Mouse (Mus musculus) liver, embryonic 15.5 days (tissue): ENCODE results near the gene Crocc2. TPM values are rescaled to one million over a fixed set of nuclear protein-coding genes. Genes with fewer than 3 reads are reported as not detected.

Experiments used
- ATAC-seq: fragments of 200-750 bp; cut with Nextera tagmentation; 2 replicates; pipeline ENCODE4 v1.8.0; 2017; ENCODE audit warnings: moderate number of reproducible peaks, mild to moderate bottlenecking, moderate library complexity; ENCODE audit not compliant: insufficient read depth
- H3K27ac ChIP-seq: fragments of 300-500 bp; sonication (generic); replicated peaks from 2 replicates; pipeline ENCODE4 v1.5.1; 2015; ENCODE audit warnings: mild to moderate bottlenecking, inconsistent platforms
- H3K27me3 ChIP-seq: fragments of 300-500 bp; sonication (generic); 2 replicates; pipeline ENCODE4 v1.6.1; 2015; ENCODE audit warnings: mild to moderate bottlenecking, inconsistent platforms
- H3K36me3 ChIP-seq: fragments of 300-500 bp; sonication (generic); replicated peaks from 2 replicates; pipeline ENCODE4 v1.6.1; 2015; ENCODE audit warnings: moderate library complexity, mild to moderate bottlenecking, inconsistent platforms
- H3K4me1 ChIP-seq: fragments of 300-500 bp; sonication (generic); replicated peaks from 2 replicates; pipeline ENCODE4 v1.6.1; 2015; ENCODE audit warnings: inconsistent platforms
- H3K4me2 ChIP-seq: fragments of 300-500 bp; sonication (generic); 2 replicates; pipeline ENCODE4 v1.6.1; 2015; ENCODE audit warnings: moderate library complexity, mild to moderate bottlenecking, inconsistent platforms
- H3K4me3 ChIP-seq: fragments of 300-500 bp; sonication (generic); replicated peaks from 2 replicates; pipeline ENCODE4 v1.5.1; 2015; ENCODE audit warnings: mild to moderate bottlenecking, inconsistent platforms
- H3K9ac ChIP-seq: fragments of 300-500 bp; sonication (generic); 2 replicates; pipeline ENCODE4 v1.6.1; 2015; ENCODE audit warnings: moderate library complexity, mild to moderate bottlenecking, inconsistent platforms
- H3K9me3 ChIP-seq: fragments of 300-500 bp; sonication (generic); replicated peaks from 2 replicates; pipeline ENCODE4 v1.6.1; 2016; ENCODE audit warnings: inconsistent platforms
- WGBS: fragments of 180-500 bp; shearing (Covaris S2); methylation state at CpG from one replicate; pipeline ENCODE4 v1.1.7; 2015; ENCODE audit warnings: mixed read lengths; ENCODE audit not compliant: insufficient replicate concordance; 5-methylcytosine and 5-hydroxymethylcytosine counted together
- polyA plus RNA-seq: library from polyadenylated mRNA; unstranded; fragments of >200 nt; fragmentation: Nextera tagmentation; extraction: Ambion mirVana; gene quantifications from 2 replicates; pipeline ENCODE4 v1.2.1, GENCODE M21; 2015

Gene Crocc2
- polyA plus RNA-seq, 1 experiment from 2014 or later: not detected

GRCm38 (mm10) chr1:93138534-93138933, 30.0 kb upstream of the Crocc2 start:
- Histone ChIP-seq H3K4me3 (no peak overlapping the region), H3K4me1 (0 out of 2 replicates have a peak, but pooled peaks cover 4% of the 10 kb centered on the region), H3K36me3 (no peaks in the 10 kb centered on the region), H3K27me3 (no peaks in the 10 kb centered on the region), H3K4me2 (no peak overlapping the region; the same call in 1 of the 2 replicates), H3K9me3 (no peaks in the 10 kb centered on the region), H3K27ac (peak overlapping the region; percentile 68), H3K9ac (no peak overlapping the region)
- WGBS: 49% methylated on average over 6 of the region's 6 CpGs
- peak; percentile 66 for ATAC-seq

- Histone ChIP-seq H3K27ac (no peak overlapping the region), H3K9ac (no peak overlapping the region), H3K4me2 (no peak overlapping the region), H3K36me3 (no peaks in the 10 kb centered on the region), H3K4me3 (no peak overlapping the region), H3K4me1 (0 out of 2 replicates have a peak, but pooled peaks cover 4% of the 10 kb centered on the region), H3K27me3 (no peaks in the 10 kb centered on the region), H3K9me3 (no peaks in the 10 kb centered on the region)
- 67% methylated on average over 7 of the region's 7 CpGs for WGBS
- ATAC-seq: no peak
Observed at GRCm38 (mm10) chr1:93139713-93140112, 28.8 kb upstream of the Crocc2 start.

- H3K9ac ChIP-seq: no peak overlapping the region
- no peak overlapping the region for H3K4me3 ChIP-seq
- 42% methylated on average over 1 of the region's 1 CpGs for WGBS
- no peaks in the 10 kb centered on the region for H3K4me1 ChIP-seq
- no peak overlapping the region for H3K4me2 ChIP-seq
- H3K9me3 ChIP-seq: no peaks in the 10 kb centered on the region
- H3K36me3 ChIP-seq: no peaks in the 10 kb centered on the region
- H3K27me3 ChIP-seq: no peaks in the 10 kb centered on the region
- no peak for ATAC-seq
- no peak overlapping the region for H3K27ac ChIP-seq
Observed at GRCm38 (mm10) chr1:93142871-93143270, 25.7 kb upstream of the Crocc2 start.

GRCm38 (mm10) chr1:93144176-93144575, 24.3 kb upstream of the Crocc2 start:
- Histone ChIP-seq H3K27me3 (no peaks in the 10 kb centered on the region), H3K9ac (no peak overlapping the region), H3K4me2 (no peak overlapping the region), H3K4me1 (no peaks in the 10 kb centered on the region), H3K36me3 (no peaks in the 10 kb centered on the region), H3K4me3 (no peak overlapping the region), H3K27ac (no peak overlapping the region), H3K9me3 (no peaks in the 10 kb centered on the region)
- WGBS: 58% methylated on average over 9 of the region's 9 CpGs
- ATAC-seq: no peak

- Histone ChIP-seq H3K4me3 (no peak overlapping the region), H3K27ac (no peak overlapping the region), H3K9ac (no peak overlapping the region), H3K36me3 (no peaks in the 10 kb centered on the region), H3K4me2 (no peak overlapping the region), H3K4me1 (no peaks in the 10 kb centered on the region), H3K9me3 (no peaks in the 10 kb centered on the region), H3K27me3 (no peaks in the 10 kb centered on the region)
- no peak for ATAC-seq
- 35% methylated on average over 2 of the region's 2 CpGs for WGBS
Observed at GRCm38 (mm10) chr1:93150907-93151661, 17.4 kb upstream of the Crocc2 start.

- Histone ChIP-seq H3K9ac (no peak overlapping the region), H3K4me2 (no peak overlapping the region), H3K9me3 (no peaks in the 10 kb centered on the region), H3K36me3 (no peaks in the 10 kb centered on the region), H3K27ac (no peak overlapping the region), H3K4me3 (no peak overlapping the region), H3K27me3 (no peaks in the 10 kb centered on the region), H3K4me1 (no peaks in the 10 kb centered on the region)
- WGBS: 55% methylated on average over 4 of the region's 4 CpGs
- no peak for ATAC-seq
Observed at GRCm38 (mm10) chr1:93157566-93157965, 11.0 kb upstream of the Crocc2 start.

GRCm38 (mm10) chr1:93158916-93159315, 9.6 kb upstream of the Crocc2 start:
- Histone ChIP-seq H3K27me3 (no peaks in the 10 kb centered on the region), H3K4me3 (no peak overlapping the region), H3K4me2 (no peak overlapping the region), H3K4me1 (no peaks in the 10 kb centered on the region), H3K9me3 (no peaks in the 10 kb centered on the region), H3K9ac (no peak overlapping the region), H3K36me3 (no peaks in the 10 kb centered on the region), H3K27ac (no peak overlapping the region)
- no peak for ATAC-seq
- 66% methylated on average over 8 of the region's 8 CpGs for WGBS

- Histone ChIP-seq H3K27ac (no peak overlapping the region), H3K9me3 (no peaks in the 10 kb centered on the region), H3K4me3 (no peak overlapping the region), H3K36me3 (no peaks in the 10 kb centered on the region), H3K9ac (no peak overlapping the region), H3K27me3 (no peaks in the 10 kb centered on the region), H3K4me2 (no peak overlapping the region), H3K4me1 (no peaks in the 10 kb centered on the region)
- no peak for ATAC-seq
- 61% methylated on average over 21 of the region's 21 CpGs for WGBS
Observed at GRCm38 (mm10) chr1:93159566-93160500, 8.7 kb upstream of the Crocc2 start.

GRCm38 (mm10) chr1:93160501-93161133, 7.9 kb upstream of the Crocc2 start, which contains the start of gene 2310007B03Rik:
TSS of gene 2310007B03Rik (minus strand) at chr1:93160948.
- Histone ChIP-seq H3K4me3 (no peak within 1 kb of the TSS), H3K9me3 (no peaks in the 10 kb centered on the region), H3K4me2 (no peak within 1 kb of the TSS), H3K9ac (no peak within 1 kb of the TSS), H3K4me1 (no peaks in the 10 kb centered on the region), H3K27me3 (no peaks in the 10 kb centered on the region), H3K36me3 (no peaks in the 10 kb centered on the region), H3K27ac (no peak within 1 kb of the TSS)
- WGBS: 44% methylated on average over 8 of the region's 8 CpGs
- ATAC-seq: no peak

- H3K4me2 ChIP-seq: no peak overlapping the region
- no peak for ATAC-seq
- no peak overlapping the region for H3K27ac ChIP-seq
- H3K9ac ChIP-seq: no peak overlapping the region
- H3K4me3 ChIP-seq: no peak overlapping the region
- H3K27me3 ChIP-seq: no peaks in the 10 kb centered on the region
- 63% methylated on average over 8 of the region's 8 CpGs for WGBS
- H3K4me1 ChIP-seq: no peaks in the 10 kb centered on the region
- H3K36me3 ChIP-seq: no peaks in the 10 kb centered on the region
- no peaks in the 10 kb centered on the region for H3K9me3 ChIP-seq
Observed at GRCm38 (mm10) chr1:93161350-93161749, 7.2 kb upstream of the Crocc2 start.

- no peak for ATAC-seq
- WGBS: 56% methylated on average over 10 of the region's 10 CpGs
- no peaks in the 10 kb centered on the region for H3K27me3 ChIP-seq
Observed at GRCm38 (mm10) chr1:93161921-93162320, 6.6 kb upstream of the Crocc2 start.

More at GRCm38 (mm10) chr1:93161921-93162320, 6.6 kb upstream of the Crocc2 start:
- no peaks in the 10 kb centered on the region for H3K9me3 ChIP-seq
- no peaks in the 10 kb centered on the region for H3K36me3 ChIP-seq
- H3K4me1 ChIP-seq: no peaks in the 10 kb centered on the region
- H3K4me2 ChIP-seq: no peak overlapping the region
- no peak overlapping the region for H3K27ac ChIP-seq
- no peak overlapping the region for H3K9ac ChIP-seq
- H3K4me3 ChIP-seq: no peak overlapping the region
